Mouse (Mus musculus) kidney, embryonic 16.5 days (tissue): ENCODE measurements around the gene Gp5. TPM values are rescaled to one million over a fixed set of nuclear protein-coding genes. Genes with fewer than 3 reads are reported as not detected.

ENCODE experiments used
- ATAC-seq: fragments of 200-750 bp; cut with Nextera tagmentation; 2 replicates; pipeline ENCODE4 v1.8.0; 2017; ENCODE audit warnings: moderate TSS enrichment; ENCODE audit not compliant: low FRiP score, low TSS enrichment
- H3K27ac ChIP-seq: fragments of 300-500 bp; sonication (generic); 2 replicates; pipeline ENCODE4 v1.5.1; 2014; ENCODE audit warnings: low read length
- H3K27me3 ChIP-seq: fragments of 300-500 bp; sonication (generic); 2 replicates; pipeline ENCODE4 v1.6.1; 2014; ENCODE audit warnings: low read length, control low read depth, mixed read lengths; ENCODE audit not compliant: insufficient read depth
- H3K36me3 ChIP-seq: fragments of 300-500 bp; sonication (generic); 2 replicates; pipeline ENCODE4 v1.6.1; 2014; ENCODE audit warnings: low read length, control low read depth, mixed read lengths; ENCODE audit not compliant: insufficient read depth
- H3K4me1 ChIP-seq: fragments of 300-500 bp; sonication (generic); 2 replicates; pipeline ENCODE4 v1.6.1; 2014; ENCODE audit warnings: low read length, control low read depth, mixed read lengths; ENCODE audit not compliant: insufficient read depth
- H3K4me2 ChIP-seq: fragments of 300-500 bp; sonication (generic); replicated peaks from 2 replicates; pipeline ENCODE4 v1.6.1; 2014; ENCODE audit warnings: low read depth, low read length
- H3K4me3 ChIP-seq: fragments of 300-500 bp; sonication (generic); 2 replicates; pipeline ENCODE4 v1.5.1; 2014; ENCODE audit warnings: mild to moderate bottlenecking, low read length
- H3K9ac ChIP-seq: fragments of 300-500 bp; sonication (generic); replicated peaks from 2 replicates; pipeline ENCODE4 v1.6.1; 2014; ENCODE audit warnings: low read length
- H3K9me3 ChIP-seq: fragments of 300-500 bp; sonication (generic); 2 replicates; pipeline ENCODE4 v1.6.1; 2016; ENCODE audit warnings: low read length, control low read depth
- WGBS: fragments of 180-500 bp; shearing (Covaris S2); extraction: QIAGEN DNeasy Blood & Tissue Kit; methylation state at CpG from one replicate; pipeline ENCODE4 v1.1.7; 2014; 5-methylcytosine and 5-hydroxymethylcytosine counted together
- polyA plus RNA-seq: library from polyadenylated mRNA; unstranded; fragments of >200 nt; fragmentation: Nextera tagmentation; extraction: Ambion mirVana; gene quantifications from 2 replicates; pipeline ENCODE4 v1.2.1, GENCODE M21; 2015

The Gp5 gene
- polyA plus RNA-seq, 1 experiment from 2014 or later, result 0.41 TPM

- Histone ChIP-seq H3K9me3 (no peaks in the 10 kb centered on the region), H3K4me3 (no peak overlapping the region), H3K27me3 (no peaks in the 10 kb centered on the region), H3K27ac (no peak overlapping the region), H3K9ac (no peak overlapping the region), H3K36me3 (no peaks in the 10 kb centered on the region), H3K4me2 (no peak overlapping the region), H3K4me1 (no peaks in the 10 kb centered on the region)
- WGBS, result 49% methylated on average over 4 of the region's 4 CpGs
- ATAC-seq, result no peak
These were observed 45.0 kb downstream of the Gp5 start for GRCm38 (mm10) chr16:30265611-30266010.

- H3K36me3 ChIP-seq, result no peaks in the 10 kb centered on the region
- no peak overlapping the region for H3K9ac ChIP-seq
- H3K4me2 ChIP-seq, result no peak overlapping the region
- no peak overlapping the region for H3K4me3 ChIP-seq
- H3K4me1 ChIP-seq, result no peaks in the 10 kb centered on the region
- H3K27me3 ChIP-seq, result no peaks in the 10 kb centered on the region
- 64% methylated on average over 4 of the region's 4 CpGs for WGBS
- no peak for ATAC-seq
- no peak overlapping the region for H3K27ac ChIP-seq
- H3K9me3 ChIP-seq, result no peaks in the 10 kb centered on the region
These were observed 47.4 kb downstream of the Gp5 start for GRCm38 (mm10) chr16:30263156-30263555.

GRCm38 (mm10) chr16:30262664-30263063, 47.9 kb downstream of the Gp5 start:
- Histone ChIP-seq H3K4me1 (no peaks in the 10 kb centered on the region), H3K4me3 (no peak overlapping the region), H3K27me3 (no peaks in the 10 kb centered on the region), H3K4me2 (no peak overlapping the region), H3K9me3 (no peaks in the 10 kb centered on the region), H3K27ac (no peak overlapping the region), H3K9ac (no peak overlapping the region), H3K36me3 (no peaks in the 10 kb centered on the region)
- 0% methylated on average over 2 of the region's 2 CpGs for WGBS
- ATAC-seq, result no peak

- H3K9me3 ChIP-seq, result no peaks in the 10 kb centered on the region
- 87% methylated on average over 10 of the region's 10 CpGs for WGBS
- H3K36me3 ChIP-seq, result no peaks in the 10 kb centered on the region
These were observed 48.4 kb downstream of the Gp5 start for GRCm38 (mm10) chr16:30262157-30262556.

GRCm38 (mm10) chr16:30261341-30261740, 49.2 kb downstream of the Gp5 start:
- Histone ChIP-seq H3K27me3 (no peaks in the 10 kb centered on the region), H3K36me3 (no peaks in the 10 kb centered on the region), H3K9ac (no peak overlapping the region), H3K4me3 (no peak overlapping the region), H3K9me3 (no peaks in the 10 kb centered on the region), H3K4me1 (no peaks in the 10 kb centered on the region), H3K27ac (no peak overlapping the region), H3K4me2 (no peak overlapping the region)
- 88% methylated on average over 9 of the region's 9 CpGs for WGBS
- ATAC-seq, result no peak

More at GRCm38 (mm10) chr16:30262157-30262556, 48.4 kb downstream of the Gp5 start:
- Histone ChIP-seq H3K27ac (no peak overlapping the region), H3K4me2 (no peak overlapping the region), H3K4me3 (no peak overlapping the region), H3K27me3 (no peaks in the 10 kb centered on the region), H3K9ac (no peak overlapping the region), H3K4me1 (no peaks in the 10 kb centered on the region)
- no peak for ATAC-seq

- H3K4me3 ChIP-seq, result no peak overlapping the region
- no peak overlapping the region for H3K9ac ChIP-seq
- 87% methylated on average over 15 of the region's 15 CpGs for WGBS
- H3K36me3 ChIP-seq, result no peaks in the 10 kb centered on the region
- ATAC-seq, result no peak
- H3K9me3 ChIP-seq, result no peaks in the 10 kb centered on the region
- no peaks in the 10 kb centered on the region for H3K27me3 ChIP-seq
- H3K4me1 ChIP-seq, result no peaks in the 10 kb centered on the region
- no peak overlapping the region for H3K4me2 ChIP-seq
- H3K27ac ChIP-seq, result no peak overlapping the region
These were observed 50.5 kb downstream of the Gp5 start for GRCm38 (mm10) chr16:30260012-30260635.

GRCm38 (mm10) chr16:30259444-30259843, 51.1 kb downstream of the Gp5 start:
- no peaks in the 10 kb centered on the region for H3K4me1 ChIP-seq
- H3K27me3 ChIP-seq, result no peaks in the 10 kb centered on the region
- no peak overlapping the region for H3K4me2 ChIP-seq
- no peak overlapping the region for H3K4me3 ChIP-seq
- H3K9me3 ChIP-seq, result no peaks in the 10 kb centered on the region
- H3K27ac ChIP-seq, result no peak overlapping the region
- ATAC-seq, result no peak
- no peak overlapping the region for H3K9ac ChIP-seq
- no peaks in the 10 kb centered on the region for H3K36me3 ChIP-seq
- 80% methylated on average over 10 of the region's 10 CpGs for WGBS

GRCm38 (mm10) chr16:30258441-30258840, 52.1 kb downstream of the Gp5 start:
- Histone ChIP-seq H3K9ac (no peak overlapping the region), H3K27me3 (no peaks in the 10 kb centered on the region), H3K4me1 (no peaks in the 10 kb centered on the region), H3K36me3 (no peaks in the 10 kb centered on the region), H3K4me3 (no peak overlapping the region), H3K27ac (no peak overlapping the region), H3K9me3 (no peaks in the 10 kb centered on the region), H3K4me2 (no peak overlapping the region)
- no peak for ATAC-seq
- 90% methylated on average over 7 of the region's 7 CpGs for WGBS

GRCm38 (mm10) chr16:30257718-30258117, 52.9 kb downstream of the Gp5 start:
- H3K4me1 ChIP-seq, result no peaks in the 10 kb centered on the region
- ATAC-seq, result no peak
- no peak overlapping the region for H3K4me2 ChIP-seq
- no peak overlapping the region for H3K9ac ChIP-seq
- H3K36me3 ChIP-seq, result no peaks in the 10 kb centered on the region
- H3K27me3 ChIP-seq, result no peaks in the 10 kb centered on the region
- no peak overlapping the region for H3K4me3 ChIP-seq
- WGBS, result 46% methylated on average over 9 of the region's 9 CpGs
- H3K27ac ChIP-seq, result no peak overlapping the region
- H3K9me3 ChIP-seq, result no peaks in the 10 kb centered on the region
